Mouse (Mus musculus) right cerebral cortex, postnatal 10 days (tissue): ENCODE results near the gene Dnaic2.

Source experiments
- DNase-seq, 2 experiments: peaks; one replicate each; pipeline ENCODE4 v3.0.0; 2021; ENCODE audit warnings: low spot score in 2 of 2

Dnaic2 gene

DNA sequence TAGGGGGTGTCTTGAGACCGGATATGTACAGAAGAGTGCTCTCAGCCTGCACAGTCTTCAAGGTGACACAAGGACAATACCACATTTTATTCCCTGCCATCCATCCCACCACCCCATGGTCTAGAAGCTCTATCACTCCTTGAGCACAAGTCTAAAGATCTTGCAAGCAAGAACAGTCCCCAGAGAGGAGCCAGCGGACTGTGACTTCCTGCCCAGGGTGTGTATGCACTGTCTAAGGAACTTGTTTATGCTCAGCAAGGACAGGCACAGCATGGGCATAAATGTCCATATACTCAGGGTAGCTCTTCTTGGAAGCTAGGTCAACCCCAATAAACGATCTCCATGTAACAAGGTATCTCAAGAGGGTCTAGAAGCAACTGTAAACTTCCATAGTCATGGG is 70.8 kb downstream of the Dnaic2 start:
- no peak for DNase-seq

GRCm38 (mm10) chr11:114798624-114799023 is 71.4 kb downstream of the Dnaic2 start, which contains the start of gene Gpr142:
Gene Gpr142 (plus strand): TSS chr11:114798924.
- DNase-seq: no peak

GRCm38 (mm10) chr11:114801906-114802305 is 74.7 kb downstream of the Dnaic2 start:
- DNase-seq: no peak

- no peak for DNase-seq
These were observed 75.5 kb downstream of the Dnaic2 start for GRCm38 (mm10) chr11:114802540-114803267.

- DNase-seq: no peak
These were observed 76.8 kb downstream of the Dnaic2 start for GRCm38 (mm10) chr11:114803990-114804389.

GRCm38 (mm10) chr11:114807025-114807424 is 79.8 kb downstream of the Dnaic2 start:
- DNase-seq: no peak
